Mouse (Mus musculus): ENCODE measurements around the gene Pacrg.

DNA sequence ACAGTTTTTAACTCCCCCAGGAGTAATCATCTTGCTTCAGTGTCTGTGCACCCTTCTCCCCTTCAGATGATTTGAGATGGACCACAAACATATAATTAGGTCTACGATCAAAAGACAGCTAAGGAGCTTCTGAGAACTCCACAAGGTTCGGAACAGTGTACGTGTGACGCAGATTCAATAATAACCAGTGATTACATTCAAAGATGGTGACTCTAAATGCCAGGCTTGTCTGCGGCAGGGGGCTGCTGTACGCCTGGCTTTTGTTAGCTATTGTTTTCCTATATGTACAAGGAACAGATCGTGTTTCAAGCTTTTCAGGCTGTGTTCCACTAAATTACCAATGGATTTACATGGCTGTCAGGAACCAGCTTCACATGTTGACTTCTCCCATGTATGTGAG is 264.8 kb downstream of the Pacrg start:
- TF ChIP-seq CTCF (IDR thresholded peaks at IDR 0.05; ENCODE audit: low read depth, low read length) (no peak), POLR2A (IDR thresholded peaks at IDR 0.05; ENCODE audit: extremely low read depth, insufficient read depth, low read length) (no peak)

Data from liver, adult 2 months (tissue).